Mouse (Mus musculus): ENCODE data around the gene Nrcam. TPM values are rescaled to one million over a fixed set of nuclear protein-coding genes. Genes with fewer than 3 reads are reported as not detected.

The Nrcam gene
- polyA plus RNA-seq, 1 experiment from 2014 or later = 125 TPM

DNA sequence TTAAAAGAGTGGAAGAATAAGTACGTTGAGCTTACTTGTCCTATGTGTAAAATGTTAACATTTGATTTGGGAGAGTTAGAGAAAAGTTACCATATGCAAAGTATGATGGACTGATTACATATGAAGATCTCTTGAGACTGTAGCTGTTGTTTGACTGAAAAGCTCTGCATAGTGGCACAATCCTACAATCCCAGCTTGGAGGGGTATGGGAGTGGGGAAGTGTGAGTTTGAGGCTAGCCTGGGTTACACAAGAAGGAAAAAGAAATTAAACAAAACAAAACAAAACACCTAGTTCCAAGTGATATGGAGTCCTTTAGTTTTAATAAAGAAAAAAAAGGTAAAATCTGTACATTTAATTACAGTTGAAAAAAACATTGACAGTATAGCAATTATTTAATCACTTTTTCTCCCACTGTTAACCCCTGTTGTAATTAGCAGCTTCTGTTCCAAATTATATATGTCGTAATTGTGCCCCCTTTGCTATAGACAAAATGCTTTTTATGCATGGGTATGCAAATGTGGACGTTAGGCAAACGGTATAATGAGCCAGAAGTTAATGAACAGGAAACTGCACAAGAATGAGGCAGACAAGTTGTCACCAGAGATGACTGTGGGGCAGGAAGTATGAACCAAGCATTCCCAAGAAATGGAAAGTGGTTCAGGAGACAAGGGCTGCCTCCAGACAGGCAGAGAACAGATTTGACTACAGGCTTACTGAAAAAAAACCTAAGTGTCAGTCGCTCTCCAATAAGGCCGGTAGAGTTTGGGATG, 150.8 kb downstream of the Nrcam start:
- Histone ChIP-seq H3K4me1 (ENCODE audit: control insufficient read depth, insufficient read depth, low read depth, low read length) (peaks cover 7% of the 10 kb centered on the region), H3K9ac (ENCODE audit: low read depth, low read length) (no peak overlapping the region), H3K27ac (ENCODE audit: low read depth, low read length) (no peak overlapping the region), H3K27me3 (replicated peaks; ENCODE audit: control insufficient read depth, insufficient read depth, low read length) (no peaks in the 10 kb centered on the region), H3K4me3 (ENCODE audit: low read length) (no peak overlapping the region), H3K4me2 (ENCODE audit: low read length) (no peak overlapping the region), H3K36me3 (ENCODE audit: control insufficient read depth, insufficient read depth, low read length) (no peaks in the 10 kb centered on the region), H3K9me3 (ENCODE audit: control insufficient read depth, low read length) (no peaks in the 10 kb centered on the region)
- ATAC-seq = 0 out of 2 replicates have a peak, but pooled peaks have one; percentile 10
- WGBS = 43% methylated on average over 6 of the region's 6 CpGs

DNA sequence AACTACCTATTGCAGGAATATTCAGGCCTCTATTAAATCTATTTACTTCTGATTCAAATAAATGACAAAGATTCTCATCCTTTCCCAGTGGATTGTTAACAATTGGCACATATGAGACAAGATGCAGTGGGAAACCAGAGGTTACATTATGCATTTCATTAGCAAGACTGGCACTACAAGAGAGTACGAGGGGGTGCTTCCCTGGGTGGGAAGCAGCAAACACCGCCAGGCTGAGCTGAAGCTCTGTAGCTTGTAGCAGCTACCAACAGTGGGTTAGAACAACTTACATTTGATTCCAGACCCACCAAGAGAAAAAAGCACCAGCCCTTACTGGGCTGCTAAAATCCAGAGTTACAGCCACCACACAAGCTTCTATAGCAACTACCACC, 151.3 kb downstream of the Nrcam start:
- no peak overlapping the region for H3K4me2 ChIP-seq (ENCODE audit: low read length)
- WGBS = 50% methylated on average over 2 of the region's 2 CpGs
- H3K4me3 ChIP-seq (ENCODE audit: low read length) = no peak overlapping the region
- H3K9ac ChIP-seq (ENCODE audit: low read depth, low read length) = no peak overlapping the region
- ATAC-seq = no peak; the same call in 1 of the 2 replicates
- no peaks in the 10 kb centered on the region for H3K36me3 ChIP-seq (ENCODE audit: control insufficient read depth, insufficient read depth, low read length)
- H3K27ac ChIP-seq (ENCODE audit: low read depth, low read length) = no peak overlapping the region
- no peaks in the 10 kb centered on the region for H3K9me3 ChIP-seq (ENCODE audit: control insufficient read depth, low read length)
- no peaks in the 10 kb centered on the region for H3K27me3 ChIP-seq (replicated peaks; ENCODE audit: control insufficient read depth, insufficient read depth, low read length)
- peaks cover 7% of the 10 kb centered on the region for H3K4me1 ChIP-seq (ENCODE audit: control insufficient read depth, insufficient read depth, low read depth, low read length)

DNA sequence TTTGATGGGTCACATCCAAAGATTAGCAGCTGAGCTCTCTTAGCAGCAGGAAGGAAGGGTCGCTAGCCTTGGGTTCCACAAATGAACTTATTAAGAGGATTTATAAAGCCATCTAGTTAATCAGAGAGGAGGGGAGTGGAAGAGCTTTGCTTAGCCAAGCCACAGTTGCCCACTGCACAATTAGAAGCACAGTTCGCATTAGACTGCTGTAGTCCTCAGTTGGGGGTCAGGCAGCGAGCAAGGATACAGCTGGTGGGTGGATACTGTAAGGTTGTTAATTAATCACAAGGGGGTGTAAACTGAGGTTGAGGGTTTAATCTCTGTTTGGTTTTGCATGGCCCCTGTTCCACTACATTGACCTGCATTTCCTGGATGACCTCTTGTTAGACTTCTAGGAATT, 152.7 kb downstream of the Nrcam start:
- Histone ChIP-seq H3K27ac (ENCODE audit: low read depth, low read length) (no peak overlapping the region), H3K36me3 (ENCODE audit: control insufficient read depth, insufficient read depth, low read length) (no peaks in the 10 kb centered on the region), H3K4me3 (ENCODE audit: low read length) (no peak overlapping the region), H3K9me3 (ENCODE audit: control insufficient read depth, low read length) (no peaks in the 10 kb centered on the region), H3K27me3 (replicated peaks; ENCODE audit: control insufficient read depth, insufficient read depth, low read length) (no peaks in the 10 kb centered on the region), H3K4me1 (ENCODE audit: control insufficient read depth, insufficient read depth, low read depth, low read length) (peaks cover 7% of the 10 kb centered on the region), H3K9ac (ENCODE audit: low read depth, low read length) (no peak overlapping the region), H3K4me2 (ENCODE audit: low read length) (no peak overlapping the region)
- 47% methylated on average over 3 of the region's 3 CpGs for WGBS
- peak; percentile 61 for ATAC-seq

DNA sequence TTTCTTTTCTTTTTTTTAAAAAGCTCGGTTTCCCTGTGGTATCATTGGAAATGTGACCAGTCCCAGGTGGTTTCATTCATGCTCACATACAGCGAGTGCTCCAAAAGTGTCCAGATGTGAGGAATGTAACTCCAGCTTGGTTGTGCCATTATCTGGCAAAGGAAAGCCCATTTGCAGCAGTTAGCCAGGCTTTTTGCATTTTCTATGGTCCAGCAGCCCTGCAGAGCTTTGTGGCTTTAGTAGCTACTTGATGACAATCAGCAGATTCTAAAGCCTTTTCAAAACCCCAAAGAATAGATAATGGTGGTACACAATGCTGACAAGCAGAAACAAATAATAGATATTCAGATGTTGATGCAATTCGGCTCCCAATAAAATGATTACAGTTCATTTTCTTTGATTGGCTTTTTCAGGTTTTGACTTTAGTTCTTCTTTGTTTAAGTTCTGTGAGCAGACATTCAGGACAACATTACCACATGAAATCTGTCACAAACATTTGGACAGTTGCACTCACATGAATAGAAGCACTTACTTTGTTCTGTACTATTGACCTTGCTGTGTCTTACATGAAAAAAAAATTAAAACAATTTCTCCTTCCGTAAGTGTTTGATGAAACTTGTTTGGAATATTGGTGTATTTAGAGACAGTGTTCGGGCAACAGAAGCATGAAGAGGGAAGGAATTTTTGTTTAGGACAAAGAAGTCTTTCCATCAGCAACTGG, 164.2 kb downstream of the Nrcam start:
- H3K36me3 ChIP-seq (ENCODE audit: control insufficient read depth, insufficient read depth, low read length) = no peaks in the 10 kb centered on the region
- no peak overlapping the region for H3K4me3 ChIP-seq (ENCODE audit: low read length)
- H3K4me1 ChIP-seq (ENCODE audit: control insufficient read depth, insufficient read depth, low read depth, low read length) = no peaks in the 10 kb centered on the region
- no peak overlapping the region for H3K9ac ChIP-seq (ENCODE audit: low read depth, low read length)
- 28% methylated on average over 5 of the region's 5 CpGs for WGBS
- ATAC-seq = no peak
- no peak overlapping the region for H3K27ac ChIP-seq (ENCODE audit: low read depth, low read length)
- H3K27me3 ChIP-seq (replicated peaks; ENCODE audit: control insufficient read depth, insufficient read depth, low read length) = no peaks in the 10 kb centered on the region
- H3K9me3 ChIP-seq (ENCODE audit: control insufficient read depth, low read length) = no peaks in the 10 kb centered on the region
- no peak overlapping the region for H3K4me2 ChIP-seq (ENCODE audit: low read length)

DNA sequence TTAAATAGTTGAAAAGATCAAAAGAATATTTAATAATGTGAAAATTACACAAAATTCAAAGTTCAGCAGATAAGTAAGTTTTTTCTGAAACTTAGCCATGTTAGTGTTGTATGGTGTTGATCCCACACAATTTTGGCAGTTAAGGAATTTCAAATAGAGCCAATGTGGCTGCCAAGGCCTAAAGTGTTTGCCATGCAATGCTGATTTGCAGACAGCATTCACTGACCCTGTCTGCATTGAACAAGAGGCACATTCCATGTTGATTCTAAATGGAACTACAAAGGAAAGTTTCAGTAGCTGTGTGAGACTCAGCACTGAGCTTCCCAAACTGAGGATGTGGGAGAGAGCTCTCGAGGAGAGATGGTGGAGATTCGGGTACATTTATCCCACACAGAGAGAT, 169.1 kb downstream of the Nrcam start:
- H3K27me3 ChIP-seq (replicated peaks; ENCODE audit: control insufficient read depth, insufficient read depth, low read length) = no peaks in the 10 kb centered on the region
- H3K4me2 ChIP-seq (ENCODE audit: low read length) = no peak overlapping the region
- H3K36me3 ChIP-seq (ENCODE audit: control insufficient read depth, insufficient read depth, low read length) = no peaks in the 10 kb centered on the region
- H3K9ac ChIP-seq (ENCODE audit: low read depth, low read length) = no peak overlapping the region
- H3K27ac ChIP-seq (ENCODE audit: low read depth, low read length) = no peak overlapping the region
- no peak for ATAC-seq
- 82% methylated on average over 2 of the region's 2 CpGs for WGBS
- peaks cover 17% of the 10 kb centered on the region for H3K4me1 ChIP-seq (ENCODE audit: control insufficient read depth, insufficient read depth, low read depth, low read length)
- no peak overlapping the region for H3K4me3 ChIP-seq (ENCODE audit: low read length)
- no peaks in the 10 kb centered on the region for H3K9me3 ChIP-seq (ENCODE audit: control insufficient read depth, low read length)

DNA sequence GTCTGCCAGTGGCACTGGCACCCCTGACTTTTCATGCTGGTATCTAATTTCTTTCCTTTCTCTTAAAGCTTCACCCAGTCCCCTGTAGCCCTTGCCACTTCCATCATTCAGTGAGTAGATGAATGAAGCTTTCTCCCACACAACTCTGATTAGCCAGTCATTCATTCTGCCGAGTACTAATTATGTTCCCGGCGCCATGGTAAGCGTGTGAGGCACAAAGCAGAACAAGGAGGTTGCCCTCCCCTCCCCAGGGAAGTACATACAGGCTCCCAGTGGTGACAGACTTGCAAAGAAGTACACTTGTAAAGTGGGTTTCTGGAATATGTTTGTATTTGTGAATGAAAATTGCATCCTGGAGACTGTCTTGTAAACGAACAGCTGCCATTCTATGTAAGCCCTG, 170.2 kb downstream of the Nrcam start:
- H3K9me3 ChIP-seq (ENCODE audit: control insufficient read depth, low read length) = no peaks in the 10 kb centered on the region
- WGBS = 17% methylated on average over 5 of the region's 5 CpGs
- ATAC-seq = peak; percentile 62
- H3K9ac ChIP-seq (ENCODE audit: low read depth, low read length) = no peak overlapping the region
- no peak overlapping the region for H3K27ac ChIP-seq (ENCODE audit: low read depth, low read length)
- no peak overlapping the region for H3K4me3 ChIP-seq (ENCODE audit: low read length)
- H3K4me1 ChIP-seq (ENCODE audit: control insufficient read depth, insufficient read depth, low read depth, low read length) = peaks cover 17% of the 10 kb centered on the region
- no peaks in the 10 kb centered on the region for H3K36me3 ChIP-seq (ENCODE audit: control insufficient read depth, insufficient read depth, low read length)
- no peaks in the 10 kb centered on the region for H3K27me3 ChIP-seq (replicated peaks; ENCODE audit: control insufficient read depth, insufficient read depth, low read length)
- H3K4me2 ChIP-seq (ENCODE audit: low read length) = no peak overlapping the region

DNA sequence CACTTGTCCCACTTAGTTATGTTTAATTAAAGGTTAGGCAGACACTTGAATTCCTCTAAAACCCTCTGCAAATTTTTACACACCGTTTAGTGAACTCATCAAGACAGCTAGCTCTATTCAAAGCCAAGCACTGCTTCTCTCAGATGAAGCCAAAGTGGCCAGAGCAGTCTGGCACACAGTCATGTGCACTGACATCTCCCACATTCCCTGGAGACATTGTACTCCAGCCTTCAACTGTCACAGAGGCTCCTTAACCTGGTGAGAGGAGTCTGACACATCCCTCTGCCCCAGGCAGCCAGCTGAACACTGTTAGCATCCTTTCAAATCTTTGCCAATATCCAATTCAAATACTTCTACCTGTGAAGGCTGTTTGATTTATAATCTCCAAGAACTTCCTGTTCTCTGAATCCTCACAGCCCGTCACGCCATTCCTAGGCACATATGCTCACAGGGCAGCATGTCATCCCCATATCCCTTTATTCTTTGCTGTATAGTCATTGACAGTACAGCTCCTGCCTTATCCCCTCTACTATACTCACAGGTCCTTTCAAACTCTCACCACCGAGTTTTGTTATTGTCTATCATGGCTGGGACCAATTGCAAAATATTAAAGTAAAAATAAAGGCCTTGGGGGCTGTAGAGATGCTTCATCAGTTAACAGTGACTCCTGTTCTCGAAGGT, 173.3 kb downstream of the Nrcam start:
- peak; percentile 68 for ATAC-seq
- 58% methylated on average over 5 of the region's 5 CpGs for WGBS
- Histone ChIP-seq H3K36me3 (ENCODE audit: control insufficient read depth, insufficient read depth, low read length) (no peaks in the 10 kb centered on the region), H3K4me2 (ENCODE audit: low read length) (no peak overlapping the region), H3K4me1 (ENCODE audit: control insufficient read depth, insufficient read depth, low read depth, low read length) (peaks cover 17% of the 10 kb centered on the region), H3K9me3 (ENCODE audit: control insufficient read depth, low read length) (no peaks in the 10 kb centered on the region), H3K4me3 (ENCODE audit: low read length) (no peak overlapping the region), H3K27ac (ENCODE audit: low read depth, low read length) (no peak overlapping the region; the same call in 1 of the 2 replicates), H3K27me3 (replicated peaks; ENCODE audit: control insufficient read depth, insufficient read depth, low read length) (no peaks in the 10 kb centered on the region), H3K9ac (ENCODE audit: low read depth, low read length) (no peak overlapping the region)

DNA sequence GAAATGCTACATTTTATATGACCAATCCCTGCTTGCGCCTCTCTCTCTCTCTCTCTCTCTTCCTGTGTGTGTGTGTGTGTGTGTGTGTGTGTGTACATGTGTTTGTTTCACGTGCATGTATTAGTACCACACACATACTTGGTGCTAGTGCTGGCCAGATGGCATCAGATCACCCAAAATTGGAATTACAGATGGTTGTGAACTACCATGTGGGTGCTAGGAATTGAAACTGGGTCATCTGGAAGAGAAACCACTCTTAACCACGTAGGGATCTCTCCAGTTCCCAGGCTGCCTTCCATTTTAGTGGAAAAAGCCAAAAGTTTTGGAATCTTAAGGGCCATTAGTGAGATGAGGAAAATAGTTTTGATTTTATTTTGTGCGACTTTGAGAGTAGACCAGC, 175.1 kb downstream of the Nrcam start:
- 90% methylated on average over 4 of the region's 4 CpGs for WGBS
- no peak overlapping the region for H3K4me2 ChIP-seq (ENCODE audit: low read length)
- no peak overlapping the region for H3K9ac ChIP-seq (ENCODE audit: low read depth, low read length)
- no peak overlapping the region for H3K4me3 ChIP-seq (ENCODE audit: low read length)
- no peaks in the 10 kb centered on the region for H3K9me3 ChIP-seq (ENCODE audit: control insufficient read depth, low read length)
- no peak overlapping the region for H3K27ac ChIP-seq (ENCODE audit: low read depth, low read length)
- no peaks in the 10 kb centered on the region for H3K27me3 ChIP-seq (replicated peaks; ENCODE audit: control insufficient read depth, insufficient read depth, low read length)
- H3K36me3 ChIP-seq (ENCODE audit: control insufficient read depth, insufficient read depth, low read length) = no peaks in the 10 kb centered on the region
- H3K4me1 ChIP-seq (ENCODE audit: control insufficient read depth, insufficient read depth, low read depth, low read length) = peaks cover 14% of the 10 kb centered on the region
- no peak for ATAC-seq

DNA sequence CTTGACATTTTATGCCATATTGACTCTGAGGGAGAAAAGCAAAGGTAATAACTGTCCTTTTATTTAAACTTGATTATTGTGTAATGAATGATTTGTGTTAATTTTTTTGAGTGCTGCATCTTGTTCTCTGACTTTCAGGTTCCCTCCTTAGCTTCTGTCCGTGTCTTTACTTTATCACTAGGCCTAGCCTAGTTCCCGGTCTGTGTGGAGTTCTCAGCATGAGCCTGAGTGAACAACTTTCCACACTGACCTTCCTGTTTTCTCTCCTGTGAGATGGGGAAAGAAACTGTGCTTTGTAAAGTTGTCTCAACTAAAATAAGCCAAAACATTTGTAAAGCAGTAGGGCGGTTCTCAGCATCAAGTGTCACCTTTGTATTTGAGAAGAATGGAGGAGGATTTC, 179.9 kb downstream of the Nrcam start:
- Histone ChIP-seq H3K27me3 (replicated peaks; ENCODE audit: control insufficient read depth, insufficient read depth, low read length) (no peaks in the 10 kb centered on the region), H3K4me1 (ENCODE audit: control insufficient read depth, insufficient read depth, low read depth, low read length) (no peaks in the 10 kb centered on the region), H3K27ac (ENCODE audit: low read depth, low read length) (no peak overlapping the region), H3K4me3 (ENCODE audit: low read length) (no peak overlapping the region), H3K9me3 (ENCODE audit: control insufficient read depth, low read length) (no peaks in the 10 kb centered on the region), H3K4me2 (ENCODE audit: low read length) (no peak overlapping the region), H3K36me3 (ENCODE audit: control insufficient read depth, insufficient read depth, low read length) (no peaks in the 10 kb centered on the region), H3K9ac (ENCODE audit: low read depth, low read length) (no peak overlapping the region)
- ATAC-seq = no peak
- WGBS = 71% methylated on average over 3 of the region's 3 CpGs

Measured in hindbrain, embryonic 16.5 days (tissue).